Mouse (Mus musculus): ENCODE results near the gene Gpr84. TPM values are rescaled to one million over a fixed set of nuclear protein-coding genes. Genes with fewer than 3 reads are reported as not detected.

The Gpr84 gene
- not detected for polyA plus RNA-seq (2015; fragmentation: Illumina TruSeq; extraction: RNeasy Lipid Tissue Mini Kit (QIAGEN cat#74804); ENCODE audit: insufficient read depth, low read depth, low replicate concordance)

DNA sequence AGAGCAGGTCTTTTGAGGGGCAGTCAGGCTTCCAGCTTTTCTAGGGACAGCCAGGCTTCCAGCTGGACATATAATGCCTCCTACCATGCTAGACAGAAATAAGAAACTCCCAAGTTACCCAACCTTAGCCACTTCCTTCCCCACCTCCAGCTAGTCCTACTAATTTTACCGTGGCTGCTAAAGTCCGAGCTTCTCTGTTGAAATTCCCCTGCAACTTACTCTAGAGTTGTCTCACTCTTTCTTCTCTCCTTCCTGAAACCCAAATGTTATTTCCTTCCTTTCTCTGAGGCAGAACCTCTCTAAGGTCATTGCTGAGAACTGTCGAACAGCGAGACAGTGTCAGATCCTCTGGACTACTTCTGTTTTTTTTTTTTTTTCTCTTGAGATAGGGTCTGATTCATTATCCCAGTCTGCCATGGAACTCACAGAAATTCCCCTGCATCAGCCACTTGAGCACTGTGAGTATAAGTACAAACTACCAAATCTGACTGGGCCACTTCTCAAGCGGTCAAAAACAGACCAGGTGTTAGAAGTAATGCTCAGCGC, at the start of gene Gpr84:
TSS of gene Gpr84 (minus strand) at position 248 of the 546 bp plus-strand sequence.

GRCm38 (mm10) chr15:103339961-103340337, 29.5 kb upstream of the Gpr84 start, which contains the start of gene Zfp385a:
Gene Zfp385a, minus strand, starts transcription at chr15:103340093.

DNA sequence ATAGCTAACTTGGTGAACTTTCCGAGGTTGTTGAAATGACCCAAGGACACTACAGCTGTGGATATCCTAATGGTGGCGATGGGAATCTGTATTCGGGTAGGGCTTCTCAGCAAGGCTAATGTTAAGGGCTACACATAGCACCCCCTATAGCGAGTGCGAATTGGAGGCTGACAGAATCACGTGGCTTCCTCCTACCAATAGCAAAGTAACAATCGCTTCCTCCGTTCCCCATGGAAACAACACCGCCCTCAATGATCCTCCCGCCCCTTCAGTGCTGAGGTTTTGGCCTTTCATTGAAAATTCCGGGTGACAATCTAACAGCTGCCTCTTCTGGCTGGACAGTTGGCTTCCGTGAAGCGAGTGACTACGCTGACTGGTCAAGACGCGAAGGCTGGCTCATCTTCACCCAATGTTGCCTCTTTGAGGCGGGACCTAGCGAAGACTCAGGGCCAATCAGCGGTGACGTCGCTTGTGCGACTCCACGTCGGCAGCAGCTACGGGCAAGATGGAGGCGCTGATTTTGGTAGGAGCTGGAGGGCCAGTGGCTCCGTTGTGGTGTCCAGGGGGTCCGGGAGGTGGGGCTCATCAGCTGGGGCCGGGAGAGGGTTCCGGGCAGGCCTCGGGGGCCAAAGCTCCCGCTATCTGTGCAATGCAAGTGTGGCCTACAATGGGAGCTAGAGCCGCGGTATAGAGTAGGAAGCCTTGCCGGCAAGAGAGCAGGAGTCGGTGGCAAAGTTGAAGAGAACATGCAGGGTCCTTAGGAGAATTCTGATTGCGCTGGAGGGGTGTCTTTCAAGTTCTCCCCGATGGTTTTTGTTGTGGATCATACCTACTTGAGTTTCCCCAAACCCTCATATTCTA, 37.8 kb downstream of the Gpr84 start, which contains the start of gene Copz1:
TSS of gene Copz1 (plus strand) at position 296 of the 861 bp plus-strand sequence.

Other genes starting within 250 kb of the Gpr84 start
- gene Smug1, start 143.5 kb downstream of the Gpr84 start, polyA plus RNA-seq (2015; fragmentation: Illumina TruSeq; extraction: RNeasy Lipid Tissue Mini Kit (QIAGEN cat#74804); ENCODE audit: insufficient read depth, low read depth, low replicate concordance), result 3.0 TPM
- 11.1 TPM for gene Cbx5, start 70.8 kb downstream of the Gpr84 start, polyA plus RNA-seq (2015; fragmentation: Illumina TruSeq; extraction: RNeasy Lipid Tissue Mini Kit (QIAGEN cat#74804); ENCODE audit: insufficient read depth, low read depth, low replicate concordance)
- 68.2 TPM for gene Hnrnpa1, start 70.2 kb downstream of the Gpr84 start, polyA plus RNA-seq (2015; fragmentation: Illumina TruSeq; extraction: RNeasy Lipid Tissue Mini Kit (QIAGEN cat#74804); ENCODE audit: insufficient read depth, low read depth, low replicate concordance)
- not detected for gene Nfe2, start 52.2 kb downstream of the Gpr84 start, polyA plus RNA-seq (2015; fragmentation: Illumina TruSeq; extraction: RNeasy Lipid Tissue Mini Kit (QIAGEN cat#74804); ENCODE audit: insufficient read depth, low read depth, low replicate concordance)
- gene Copz1, start 37.9 kb downstream of the Gpr84 start, polyA plus RNA-seq (2015; fragmentation: Illumina TruSeq; extraction: RNeasy Lipid Tissue Mini Kit (QIAGEN cat#74804); ENCODE audit: insufficient read depth, low read depth, low replicate concordance), result 46.1 TPM
- 4.4 TPM for gene Zfp385a, start 29.5 kb upstream of the Gpr84 start, polyA plus RNA-seq (2015; fragmentation: Illumina TruSeq; extraction: RNeasy Lipid Tissue Mini Kit (QIAGEN cat#74804); ENCODE audit: insufficient read depth, low read depth, low replicate concordance)
- 6.5 TPM for gene Itga5, start 56.2 kb upstream of the Gpr84 start, polyA plus RNA-seq (2015; fragmentation: Illumina TruSeq; extraction: RNeasy Lipid Tissue Mini Kit (QIAGEN cat#74804); ENCODE audit: insufficient read depth, low read depth, low replicate concordance)
- gene Gtsf1, start 119.9 kb upstream of the Gpr84 start, polyA plus RNA-seq (2015; fragmentation: Illumina TruSeq; extraction: RNeasy Lipid Tissue Mini Kit (QIAGEN cat#74804); ENCODE audit: insufficient read depth, low read depth, low replicate concordance), result not detected
- gene Gtsf2, start 137.9 kb upstream of the Gpr84 start, polyA plus RNA-seq (2015; fragmentation: Illumina TruSeq; extraction: RNeasy Lipid Tissue Mini Kit (QIAGEN cat#74804); ENCODE audit: insufficient read depth, low read depth, low replicate concordance), result not detected
- 2.6 TPM for gene Nckap1l, start 143.2 kb upstream of the Gpr84 start, polyA plus RNA-seq (2015; fragmentation: Illumina TruSeq; extraction: RNeasy Lipid Tissue Mini Kit (QIAGEN cat#74804); ENCODE audit: insufficient read depth, low read depth, low replicate concordance)
- 0.65 TPM for gene Pde1b, start 192.4 kb upstream of the Gpr84 start, polyA plus RNA-seq (2015; fragmentation: Illumina TruSeq; extraction: RNeasy Lipid Tissue Mini Kit (QIAGEN cat#74804); ENCODE audit: insufficient read depth, low read depth, low replicate concordance)
- gene Ppp1r1a, start 227.4 kb upstream of the Gpr84 start, polyA plus RNA-seq (2015; fragmentation: Illumina TruSeq; extraction: RNeasy Lipid Tissue Mini Kit (QIAGEN cat#74804); ENCODE audit: insufficient read depth, low read depth, low replicate concordance), result 20.0 TPM

Data from pancreas, adult 10 weeks (tissue).